Mouse (Mus musculus) lung, adult 18-20 months (tissue): ENCODE measurements around the gene Tdrd12.
"Not testable (repeated sequence)": the region's sequence is repeated elsewhere in the genome, so short reads cannot be mapped to it uniquely, and the experiment has no call there.

ENCODE experiments used
- DNase-seq, 2 experiments: peaks; one replicate each; pipeline ENCODE4 v3.0.0; 2022; ENCODE audit warnings: mixed read lengths in 2 of 2

Gene Tdrd12

GRCm38 (mm10) chr7:35555224-35556204 lies 18.0 kb upstream of the Tdrd12 start:
- peak; percentile 84 to 86 for DNase-seq

DNA sequence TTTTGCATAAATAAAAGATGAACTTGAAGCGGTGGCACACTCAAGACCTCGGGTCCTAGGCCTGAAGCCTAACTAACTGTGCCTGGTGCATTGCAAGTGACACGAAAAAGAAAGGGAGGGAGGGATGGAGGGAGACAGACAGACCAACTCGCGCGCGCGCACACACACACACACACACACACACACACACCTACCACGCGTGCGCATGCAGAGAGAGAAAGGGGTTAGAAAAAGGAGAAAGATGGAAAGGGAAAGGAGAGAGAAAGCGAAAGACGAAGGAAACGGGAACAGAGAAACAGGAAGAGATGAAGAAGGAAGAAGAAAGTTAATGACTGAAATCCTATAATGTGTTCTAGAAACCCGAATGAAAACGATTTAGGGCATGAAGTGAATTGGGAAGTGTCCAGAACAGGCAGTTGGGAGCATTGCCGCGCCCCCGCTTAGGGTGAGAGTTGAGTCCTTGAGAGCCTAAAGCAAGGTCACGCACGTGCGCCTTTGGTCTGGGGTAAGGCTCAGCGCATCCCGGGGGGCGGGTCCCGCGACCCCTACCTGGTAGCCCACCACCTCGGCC lies 17.1 kb upstream of the Tdrd12 start:
- DNase-seq, result peak in 1 of 2 experiments; percentile 7

DNA sequence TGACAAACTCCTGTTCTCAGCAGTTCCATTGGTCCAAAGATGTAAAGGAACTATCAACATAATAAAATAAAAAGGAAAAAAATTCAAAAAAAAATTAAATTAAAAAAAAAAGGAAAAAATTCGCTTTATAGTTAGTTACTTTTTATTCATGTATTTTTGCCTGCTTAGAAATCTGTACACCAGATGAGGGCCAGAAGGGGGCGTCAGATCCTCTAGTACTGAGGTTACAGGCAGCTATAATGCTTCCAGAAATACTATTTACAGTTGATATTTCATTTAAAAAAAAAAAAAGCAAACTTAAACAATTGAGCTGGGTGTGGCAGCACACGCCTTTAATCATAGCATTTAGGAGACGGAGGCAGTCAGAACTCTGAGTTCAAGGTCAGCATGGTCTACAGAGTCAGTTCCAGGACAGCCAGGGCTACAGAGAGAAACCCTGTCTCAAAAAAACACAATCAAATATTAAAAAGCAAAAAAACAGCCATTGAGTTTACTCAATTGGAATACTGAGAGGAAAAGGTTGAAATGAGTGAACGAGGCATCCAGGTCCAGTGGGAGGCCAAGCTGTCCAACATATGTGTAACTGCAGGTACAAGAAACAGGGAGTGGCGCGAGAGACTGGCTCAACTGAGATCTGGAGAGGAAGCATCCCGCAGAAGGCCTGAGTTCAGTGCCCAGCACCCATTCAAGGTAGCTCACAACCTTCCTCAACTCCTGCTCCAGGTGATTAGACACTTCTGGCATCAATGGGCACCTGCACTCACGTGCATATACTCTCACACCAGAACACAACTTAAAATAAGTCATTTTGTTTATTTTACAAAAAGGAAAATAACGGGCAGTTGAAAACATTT lies 16.4 kb upstream of the Tdrd12 start:
- peak; percentile 25 to 33 for DNase-seq

DNA sequence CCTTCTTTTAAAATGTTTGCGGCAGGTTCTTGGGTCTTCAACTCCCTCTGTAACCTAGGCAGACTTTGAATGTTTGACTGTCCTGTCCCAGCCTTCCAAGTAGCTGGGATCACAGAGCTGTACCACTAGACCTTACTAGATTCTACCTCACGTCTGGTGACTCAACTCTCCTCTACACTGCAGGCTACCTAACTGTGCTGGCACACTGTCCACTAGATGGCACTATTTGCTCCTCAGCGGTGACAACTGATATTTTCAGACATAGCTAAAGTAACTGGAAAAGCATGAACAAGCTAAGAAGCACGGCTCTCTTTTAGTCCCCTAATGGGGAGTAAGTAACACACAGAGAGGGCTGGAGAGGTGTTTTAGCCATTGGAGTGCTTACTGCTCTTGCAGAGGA lies 8.3 kb upstream of the Tdrd12 start:
- peak; percentile 40 to 46 for DNase-seq

GRCm38 (mm10) chr7:35535750-35536512 lies 1.6 kb downstream of the Tdrd12 start:
- no peak for DNase-seq

DNA sequence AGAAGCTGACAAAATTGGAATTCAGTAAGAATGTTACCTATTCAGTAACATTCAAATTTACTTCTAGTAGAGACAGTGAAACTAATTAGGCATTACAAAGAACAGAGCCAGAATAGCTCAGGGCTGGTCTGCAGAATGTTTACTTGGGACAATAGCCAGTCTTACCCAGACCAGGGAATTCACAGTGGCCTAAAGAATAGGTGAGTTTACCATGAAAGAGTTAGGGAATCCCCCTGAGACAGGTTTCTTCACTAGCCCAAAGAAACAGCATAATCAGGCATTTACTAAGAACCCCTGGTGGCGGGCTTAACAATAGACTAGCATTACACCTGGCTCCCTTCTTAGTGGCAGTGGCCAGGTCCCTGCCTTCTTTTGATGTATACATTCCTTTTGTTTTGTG lies 7.0 kb downstream of the Tdrd12 start:
- DNase-seq, result not testable (repeated sequence)

DNA sequence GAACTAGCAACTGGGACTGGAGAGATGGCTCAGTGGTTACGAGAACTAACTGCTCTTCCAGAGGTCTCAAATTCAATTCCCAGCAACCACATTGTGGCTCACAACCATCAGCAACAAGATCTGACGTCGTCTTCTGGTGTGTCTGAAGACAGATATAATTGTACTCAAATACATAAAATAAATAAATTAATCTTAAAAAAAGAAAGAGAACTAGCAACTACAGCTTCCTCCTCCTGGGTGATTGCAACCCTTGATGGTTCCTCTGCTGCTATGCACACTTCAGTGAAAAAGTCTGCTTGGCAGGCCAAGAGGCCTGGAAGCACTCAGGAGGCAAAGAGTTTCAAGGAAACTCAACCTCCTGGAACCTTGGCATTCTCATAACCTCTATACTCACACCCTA lies 7.5 kb downstream of the Tdrd12 start:
- DNase-seq, result no peak

GRCm38 (mm10) chr7:35526795-35527194 lies 10.8 kb downstream of the Tdrd12 start:
- DNase-seq, result no peak

DNA sequence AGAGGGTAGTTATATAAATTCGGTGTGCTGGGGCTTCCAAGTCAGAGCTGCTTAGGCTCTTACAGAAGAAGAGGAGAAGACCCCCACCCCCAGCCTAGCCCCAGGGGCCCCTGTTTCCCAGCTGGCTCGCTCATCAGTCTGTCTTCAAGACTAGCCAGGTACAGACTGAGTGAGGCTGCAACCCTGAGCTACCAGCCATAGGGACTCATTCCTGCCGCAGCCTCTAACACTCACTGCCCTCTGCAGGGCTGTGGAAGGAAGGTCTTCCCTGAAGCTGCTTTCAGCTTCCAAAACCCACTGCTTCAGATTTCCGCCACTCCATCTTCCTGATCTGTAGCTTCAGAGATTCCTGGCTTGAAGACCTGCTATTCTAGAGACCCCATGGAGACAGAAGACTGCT lies 35.5 kb downstream of the Tdrd12 start:
- no peak for DNase-seq

DNA sequence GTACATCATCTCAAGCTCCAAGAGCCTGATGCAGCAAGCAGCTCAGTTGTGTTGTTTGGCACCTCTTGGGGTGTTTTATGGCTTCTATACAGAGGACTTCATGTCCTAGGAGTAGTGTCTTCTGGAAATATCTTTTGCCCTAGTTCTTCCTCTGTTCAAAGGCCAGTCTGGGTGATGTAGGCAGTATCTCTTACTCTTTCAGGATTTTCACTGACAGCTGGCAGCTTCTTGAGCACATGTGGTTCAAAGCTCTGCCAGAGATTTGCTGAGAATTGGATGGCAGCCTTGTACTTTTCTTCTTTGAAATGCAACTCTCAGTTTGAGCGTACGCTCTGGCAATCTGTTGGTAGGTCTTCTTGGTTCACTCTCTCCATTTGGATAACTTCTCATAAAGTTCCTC lies 40.0 kb downstream of the Tdrd12 start:
- no peak for DNase-seq

DNA sequence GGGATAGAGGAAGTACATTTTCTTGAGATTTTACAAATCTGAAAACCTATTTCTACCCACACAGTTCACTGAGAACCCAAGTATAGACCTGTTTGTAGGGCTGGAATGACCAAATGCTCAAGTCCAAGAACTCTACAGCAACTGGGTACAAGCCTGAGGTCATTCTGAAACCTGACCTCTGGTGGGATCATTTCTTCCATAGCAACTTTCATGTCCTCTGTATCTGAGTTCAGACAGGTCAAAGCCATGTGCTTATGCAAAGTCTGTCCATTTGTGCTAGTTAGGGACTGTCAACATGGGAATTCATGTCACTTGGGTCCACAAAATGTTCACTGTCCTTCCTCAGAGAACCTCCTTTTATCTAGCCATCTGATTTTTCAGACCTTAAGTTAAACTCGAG lies 46.5 kb downstream of the Tdrd12 start:
- no peak for DNase-seq

DNA sequence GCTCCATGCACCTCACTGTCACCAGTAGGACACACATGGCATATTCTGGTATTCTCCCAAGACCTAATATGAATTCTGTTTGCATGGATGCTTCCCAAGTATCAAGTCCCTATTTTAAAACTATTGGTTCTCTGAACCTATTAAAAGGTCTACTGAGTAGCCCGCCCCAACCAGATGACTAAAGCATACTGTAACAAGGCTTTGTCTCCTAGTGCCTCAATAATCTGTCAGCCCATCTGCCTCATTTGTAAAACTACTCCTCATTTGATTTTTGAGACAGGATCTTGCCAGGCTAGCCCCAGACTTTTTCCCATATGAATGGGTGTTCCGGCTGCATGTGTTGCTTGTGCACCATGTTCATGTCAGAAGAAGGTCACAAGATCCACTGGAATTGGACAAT lies 47.4 kb downstream of the Tdrd12 start:
- no peak for DNase-seq

- no peak for DNase-seq
These were observed 51.0 kb downstream of the Tdrd12 start for GRCm38 (mm10) chr7:35486553-35486952.

GRCm38 (mm10) chr7:35485126-35485525 lies 52.4 kb downstream of the Tdrd12 start:
- DNase-seq, result no peak

DNA sequence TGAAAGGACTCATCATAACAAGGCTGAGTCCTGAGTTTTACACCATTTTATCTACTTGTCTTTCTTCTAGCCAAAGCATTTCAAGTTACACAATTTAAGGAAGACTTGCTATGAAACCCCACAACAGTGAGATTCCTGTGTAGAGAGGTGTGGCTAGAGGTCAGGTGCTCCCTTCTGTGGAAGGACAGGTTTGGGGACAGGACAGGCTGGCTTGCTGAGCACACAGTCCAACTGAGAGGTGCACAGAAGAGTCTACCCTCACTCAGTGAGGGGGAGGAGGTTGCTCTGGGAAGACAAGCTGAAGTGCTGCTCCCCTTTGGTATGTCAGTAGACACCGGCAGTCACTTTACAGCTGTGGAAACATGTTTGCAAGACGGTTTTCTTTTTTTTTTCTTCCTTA lies 61.1 kb downstream of the Tdrd12 start:
- no peak for DNase-seq

DNA sequence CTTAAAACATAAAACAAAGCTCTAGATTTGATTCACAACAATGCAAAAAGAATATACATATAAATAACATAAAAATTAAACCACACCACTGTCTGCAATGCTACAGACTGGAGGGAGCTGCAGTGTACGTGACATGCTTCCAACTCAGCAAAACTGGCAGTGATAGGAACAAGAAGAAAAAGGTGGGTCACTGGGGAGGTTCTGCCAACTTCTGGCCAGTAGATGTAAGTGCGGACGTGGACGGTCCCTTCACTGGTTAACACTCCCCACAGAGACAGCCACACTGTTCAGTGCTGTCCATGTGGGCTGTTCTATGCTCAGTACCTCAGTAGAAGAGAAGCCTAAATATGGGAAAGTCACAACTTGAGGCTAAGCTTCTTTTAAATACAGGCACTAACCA lies 66.8 kb downstream of the Tdrd12 start:
- DNase-seq, result no peak

GRCm38 (mm10) chr7:35467856-35468255 lies 69.7 kb downstream of the Tdrd12 start:
- no peak for DNase-seq

DNA sequence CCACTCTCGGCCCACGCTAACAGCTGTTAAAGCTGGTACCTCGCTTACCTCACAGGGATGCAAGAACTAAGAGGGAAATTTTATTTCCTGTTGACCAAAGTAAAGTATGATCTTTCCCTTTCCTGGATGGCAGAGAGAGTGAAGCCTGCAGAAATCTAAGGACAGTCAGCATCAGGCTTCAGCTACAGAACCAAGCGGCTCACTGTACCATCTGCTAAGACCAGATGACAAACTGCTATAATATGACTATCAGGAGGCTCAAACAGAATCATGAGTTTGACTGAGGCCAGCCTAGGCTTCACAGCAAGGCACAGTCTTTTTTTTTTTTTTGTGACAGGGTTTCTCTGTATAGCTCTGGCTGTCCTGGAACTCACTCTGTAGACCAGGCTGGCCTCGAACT lies 72.5 kb downstream of the Tdrd12 start:
- DNase-seq, result no peak

DNA sequence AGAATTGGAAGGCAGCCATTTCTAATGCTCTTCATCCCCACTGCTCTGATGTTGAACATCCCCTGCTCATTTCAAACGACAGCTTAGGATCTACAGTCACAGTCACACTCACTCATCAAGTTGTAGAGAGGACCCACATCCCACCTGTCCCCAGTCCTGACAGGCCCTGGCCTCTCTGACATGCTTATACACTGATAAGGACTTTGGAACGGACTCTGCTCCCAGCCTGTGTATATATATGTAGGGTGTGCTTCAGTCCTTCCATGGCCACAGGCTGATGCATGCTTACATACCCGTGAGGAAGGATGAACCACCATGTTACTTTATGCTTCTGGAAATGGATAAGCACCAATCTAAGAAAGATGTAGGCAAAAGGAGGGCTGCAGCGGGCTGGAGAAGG lies 76.6 kb downstream of the Tdrd12 start:
- DNase-seq, result no peak

DNA sequence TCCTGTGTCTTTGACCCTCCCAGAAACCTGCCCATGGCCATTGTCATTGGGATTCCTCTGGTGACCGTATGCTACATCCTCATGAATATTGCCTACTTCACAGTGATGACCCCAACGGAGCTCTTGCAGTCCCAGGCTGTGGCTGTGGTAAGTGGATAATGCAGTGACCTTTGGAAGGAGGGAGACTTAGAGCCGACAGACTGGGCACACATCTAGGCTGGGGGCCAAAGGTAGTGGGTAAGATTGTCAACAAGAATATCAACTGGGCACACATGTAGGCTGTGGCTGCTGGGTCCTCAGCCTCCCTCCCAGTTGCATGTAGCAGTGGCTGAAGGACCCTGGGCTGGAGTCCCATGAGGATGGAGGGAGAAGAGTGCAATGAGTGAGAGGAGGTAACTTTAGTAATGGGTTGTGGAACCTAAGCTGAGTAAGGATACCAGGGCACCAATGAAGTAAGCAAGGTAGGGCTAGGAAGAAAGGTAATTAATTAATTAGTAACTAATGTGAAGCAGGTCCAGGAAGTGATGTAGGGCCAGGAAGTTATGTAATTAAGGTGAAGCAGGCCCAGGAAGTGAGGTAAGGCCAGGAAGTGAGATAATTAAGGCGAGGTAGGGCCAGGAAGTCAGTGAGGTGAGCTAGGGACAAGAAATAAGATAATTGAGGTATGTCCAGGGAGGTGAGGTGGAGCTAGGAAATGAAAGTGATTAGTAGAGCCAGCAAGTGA lies 81.3 kb downstream of the Tdrd12 start:
- DNase-seq, result no peak

- no peak for DNase-seq
These were observed 88.7 kb downstream of the Tdrd12 start for GRCm38 (mm10) chr7:35448867-35449266.
